Mouse (Mus musculus) midbrain, embryonic 12.5 days (tissue): ENCODE results near the gene Adgrl4. TPM values are rescaled to one million over a fixed set of nuclear protein-coding genes. Genes with fewer than 3 reads are reported as not detected.

ENCODE experiments used
- ATAC-seq: fragments of 200-750 bp; cut with Nextera tagmentation; 2 replicates; pipeline ENCODE4 v1.8.0; 2017; ENCODE audit warnings: low read depth, moderate TSS enrichment, moderate library complexity; ENCODE audit not compliant: low FRiP score
- H3K27ac ChIP-seq: fragments of 300-500 bp; sonication (generic); replicated peaks from 2 replicates; pipeline ENCODE4 v1.5.1; 2016; ENCODE audit warnings: mild to moderate bottlenecking
- H3K27me3 ChIP-seq: fragments of 300-500 bp; sonication (generic); 2 replicates; pipeline ENCODE4 v1.6.1; 2016; ENCODE audit warnings: mild to moderate bottlenecking
- H3K36me3 ChIP-seq: fragments of 300-500 bp; sonication (generic); 2 replicates; pipeline ENCODE4 v1.6.1; 2016
- H3K4me1 ChIP-seq: fragments of 300-500 bp; sonication (generic); 2 replicates; pipeline ENCODE4 v1.6.1; 2016
- H3K4me2 ChIP-seq: fragments of 300-500 bp; sonication (generic); replicated peaks from 2 replicates; pipeline ENCODE4 v1.6.1; 2016; ENCODE audit warnings: mild to moderate bottlenecking, moderate library complexity
- H3K4me3 ChIP-seq: fragments of 300-500 bp; sonication (generic); 2 replicates; pipeline ENCODE4 v1.5.1; 2016; ENCODE audit warnings: mild to moderate bottlenecking
- H3K9ac ChIP-seq: fragments of 300-500 bp; sonication (generic); replicated peaks from 2 replicates; pipeline ENCODE4 v1.6.1; 2016; ENCODE audit warnings: mild to moderate bottlenecking, moderate library complexity
- H3K9me3 ChIP-seq: fragments of 300-500 bp; sonication (generic); 2 replicates; pipeline ENCODE4 v1.6.1; 2016; ENCODE audit warnings: mild to moderate bottlenecking
- WGBS: fragments of 180-500 bp; shearing (Covaris S2); methylation state at CpG from one replicate; pipeline ENCODE4 v1.1.7; 2016; 5-methylcytosine and 5-hydroxymethylcytosine counted together
- polyA plus RNA-seq: library from polyadenylated mRNA; unstranded; fragments of >200 nt; fragmentation: Nextera tagmentation; extraction: Ambion mirVana; gene quantifications from 2 replicates; pipeline ENCODE4 v1.2.1, GENCODE M21; 2016

Gene Adgrl4
- polyA plus RNA-seq: 8.1 and 8.6 TPM in 2 replicates

GRCm38 (mm10) chr3:151437693-151438092 lies at the start of gene Adgrl4:
Gene Adgrl4 (plus strand): TSS chr3:151437887.
- Histone ChIP-seq H3K4me3 (peak within 1 kb of the TSS; percentile 27), H3K27me3 (no peaks in the 10 kb centered on the region), H3K4me1 (peaks cover 7% of the 10 kb centered on the region; the same call in 1 of the 2 replicates), H3K27ac (no peak within 1 kb of the TSS), H3K9ac (0 out of 2 replicates have a peak within 1 kb of the TSS, but pooled peaks have one; percentile 16), H3K9me3 (no peaks in the 10 kb centered on the region), H3K36me3 (no peaks in the 10 kb centered on the region), H3K4me2 (peak within 1 kb of the TSS; percentile 52)
- WGBS: 2% methylated on average over 17 of the region's 17 CpGs
- ATAC-seq: peak; percentile 72

GRCm38 (mm10) chr3:151390912-151391311 lies 46.8 kb upstream of the Adgrl4 start:
- no peak overlapping the region for H3K4me2 ChIP-seq
- no peak for ATAC-seq
- no peaks in the 10 kb centered on the region for H3K36me3 ChIP-seq
- no peaks in the 10 kb centered on the region for H3K27me3 ChIP-seq
- H3K27ac ChIP-seq: no peak overlapping the region
- H3K9me3 ChIP-seq: no peaks in the 10 kb centered on the region
- no peak overlapping the region for H3K9ac ChIP-seq
- H3K4me1 ChIP-seq: no peaks in the 10 kb centered on the region
- no peak overlapping the region for H3K4me3 ChIP-seq

- WGBS: 84% methylated on average over 4 of the region's 4 CpGs
- Histone ChIP-seq H3K36me3 (no peaks in the 10 kb centered on the region), H3K4me3 (no peak overlapping the region), H3K9me3 (no peaks in the 10 kb centered on the region), H3K4me2 (no peak overlapping the region), H3K27ac (no peak overlapping the region), H3K27me3 (no peaks in the 10 kb centered on the region), H3K9ac (no peak overlapping the region), H3K4me1 (no peaks in the 10 kb centered on the region)
- ATAC-seq: no peak
These were observed 44.8 kb upstream of the Adgrl4 start for GRCm38 (mm10) chr3:151392891-151393290.

- Histone ChIP-seq H3K4me1 (no peaks in the 10 kb centered on the region), H3K9me3 (no peaks in the 10 kb centered on the region), H3K4me3 (no peak overlapping the region), H3K9ac (no peak overlapping the region), H3K27ac (no peak overlapping the region), H3K36me3 (no peaks in the 10 kb centered on the region), H3K4me2 (no peak overlapping the region), H3K27me3 (no peaks in the 10 kb centered on the region)
- 84% methylated on average over 1 of the region's 1 CpGs for WGBS
- no peak for ATAC-seq
These were observed 44.4 kb upstream of the Adgrl4 start for GRCm38 (mm10) chr3:151393330-151393729.

- Histone ChIP-seq H3K4me1 (no peaks in the 10 kb centered on the region), H3K4me3 (no peak overlapping the region), H3K9me3 (no peaks in the 10 kb centered on the region), H3K4me2 (no peak overlapping the region), H3K27ac (no peak overlapping the region), H3K36me3 (no peaks in the 10 kb centered on the region), H3K27me3 (no peaks in the 10 kb centered on the region), H3K9ac (no peak overlapping the region)
- ATAC-seq: no peak
- WGBS: 84% methylated on average over 1 of the region's 1 CpGs
These were observed 38.4 kb upstream of the Adgrl4 start for GRCm38 (mm10) chr3:151399270-151399669.

- Histone ChIP-seq H3K4me2 (no peak overlapping the region), H3K4me1 (no peaks in the 10 kb centered on the region), H3K36me3 (no peaks in the 10 kb centered on the region), H3K27ac (no peak overlapping the region), H3K4me3 (no peak overlapping the region), H3K9me3 (no peaks in the 10 kb centered on the region), H3K9ac (no peak overlapping the region), H3K27me3 (no peaks in the 10 kb centered on the region)
- no peak for ATAC-seq
- WGBS: 92% methylated on average over 2 of the region's 2 CpGs
These were observed 26.7 kb upstream of the Adgrl4 start for GRCm38 (mm10) chr3:151411031-151411430.

- no peak for ATAC-seq
- WGBS: 97% methylated on average over 4 of the region's 4 CpGs
- no peak overlapping the region for H3K9ac ChIP-seq
- no peaks in the 10 kb centered on the region for H3K9me3 ChIP-seq
- H3K27ac ChIP-seq: no peak overlapping the region
- no peaks in the 10 kb centered on the region for H3K4me1 ChIP-seq
- H3K36me3 ChIP-seq: no peaks in the 10 kb centered on the region
- no peak overlapping the region for H3K4me2 ChIP-seq
- H3K27me3 ChIP-seq: no peaks in the 10 kb centered on the region
- no peak overlapping the region for H3K4me3 ChIP-seq
These were observed 26.2 kb upstream of the Adgrl4 start for GRCm38 (mm10) chr3:151411488-151411887.

GRCm38 (mm10) chr3:151416931-151417330 lies 20.8 kb upstream of the Adgrl4 start:
- no peaks in the 10 kb centered on the region for H3K27me3 ChIP-seq
- H3K27ac ChIP-seq: no peak overlapping the region
- no peak for ATAC-seq
- H3K4me2 ChIP-seq: no peak overlapping the region
- no peak overlapping the region for H3K4me3 ChIP-seq
- H3K36me3 ChIP-seq: no peaks in the 10 kb centered on the region
- H3K9ac ChIP-seq: no peak overlapping the region
- H3K4me1 ChIP-seq: no peaks in the 10 kb centered on the region
- H3K9me3 ChIP-seq: no peaks in the 10 kb centered on the region

GRCm38 (mm10) chr3:151417688-151418572 lies 19.8 kb upstream of the Adgrl4 start:
- H3K9me3 ChIP-seq: no peaks in the 10 kb centered on the region
- no peak for ATAC-seq
- 76% methylated on average over 12 of the region's 12 CpGs for WGBS
- H3K9ac ChIP-seq: no peak overlapping the region
- H3K36me3 ChIP-seq: no peaks in the 10 kb centered on the region
- no peak overlapping the region for H3K4me3 ChIP-seq
- H3K27ac ChIP-seq: no peak overlapping the region
- no peaks in the 10 kb centered on the region for H3K27me3 ChIP-seq
- no peak overlapping the region for H3K4me2 ChIP-seq
- H3K4me1 ChIP-seq: no peaks in the 10 kb centered on the region

- H3K4me2 ChIP-seq: no peak overlapping the region
- H3K9ac ChIP-seq: no peak overlapping the region
- no peak overlapping the region for H3K27ac ChIP-seq
- no peaks in the 10 kb centered on the region for H3K9me3 ChIP-seq
- no peak overlapping the region for H3K4me3 ChIP-seq
- no peak for ATAC-seq
- no peaks in the 10 kb centered on the region for H3K4me1 ChIP-seq
- H3K27me3 ChIP-seq: no peaks in the 10 kb centered on the region
- H3K36me3 ChIP-seq: no peaks in the 10 kb centered on the region
- WGBS: 86% methylated on average over 9 of the region's 9 CpGs
These were observed 13.1 kb upstream of the Adgrl4 start for GRCm38 (mm10) chr3:151424326-151425207.

- no peaks in the 10 kb centered on the region for H3K9me3 ChIP-seq
- no peak overlapping the region for H3K27ac ChIP-seq
- no peaks in the 10 kb centered on the region for H3K27me3 ChIP-seq
- no peak overlapping the region for H3K4me3 ChIP-seq
- H3K36me3 ChIP-seq: no peaks in the 10 kb centered on the region
- ATAC-seq: no peak
- no peak overlapping the region for H3K9ac ChIP-seq
- 88% methylated on average over 3 of the region's 3 CpGs for WGBS
- H3K4me2 ChIP-seq: no peak overlapping the region
- no peaks in the 10 kb centered on the region for H3K4me1 ChIP-seq
These were observed 7.6 kb upstream of the Adgrl4 start for GRCm38 (mm10) chr3:151430106-151430505.

- Histone ChIP-seq H3K9me3 (no peaks in the 10 kb centered on the region), H3K9ac (no peak overlapping the region), H3K36me3 (no peaks in the 10 kb centered on the region), H3K27me3 (no peaks in the 10 kb centered on the region), H3K4me1 (no peaks in the 10 kb centered on the region), H3K4me2 (no peak overlapping the region), H3K27ac (no peak overlapping the region), H3K4me3 (no peak overlapping the region)
- WGBS: 89% methylated on average over 2 of the region's 2 CpGs
- ATAC-seq: no peak
These were observed 6.2 kb upstream of the Adgrl4 start for GRCm38 (mm10) chr3:151431507-151431906.
